Mouse (Mus musculus): ENCODE measurements around the gene Akap8.

Akap8 gene

GRCm38 (mm10) chr17:32284262-32285137, 36.5 kb downstream of the Akap8 start, which contains the start of gene Brd4:
TSS of gene Brd4 (minus strand) at chr17:32284722.
- peak; percentile 93 to 94 for DNase-seq (ENCODE audit: low spot score in 2 of 2)

- DNase-seq (ENCODE audit: low spot score in 2 of 2) = peak; percentile 40 to 49
Measured at GRCm38 (mm10) chr17:32283771-32284221, 37.2 kb downstream of the Akap8 start.

- no peak for DNase-seq (ENCODE audit: low spot score in 2 of 2)
Measured at GRCm38 (mm10) chr17:32283341-32283740, 37.7 kb downstream of the Akap8 start.

GRCm38 (mm10) chr17:32281611-32282310, 39.3 kb downstream of the Akap8 start:
- no peak for DNase-seq (ENCODE audit: low spot score in 2 of 2)

GRCm38 (mm10) chr17:32281126-32281525, 39.9 kb downstream of the Akap8 start:
- no peak for DNase-seq (ENCODE audit: low spot score in 2 of 2)

- no peak for DNase-seq (ENCODE audit: low spot score in 2 of 2)
Measured at GRCm38 (mm10) chr17:32280575-32280974, 40.5 kb downstream of the Akap8 start.

- DNase-seq (ENCODE audit: low spot score in 2 of 2) = no peak
Measured at GRCm38 (mm10) chr17:32277201-32277600, 43.8 kb downstream of the Akap8 start.

GRCm38 (mm10) chr17:32275568-32275967, 45.5 kb downstream of the Akap8 start:
- DNase-seq (ENCODE audit: low spot score in 2 of 2) = no peak

- no peak for DNase-seq (ENCODE audit: low spot score in 2 of 2)
Measured at GRCm38 (mm10) chr17:32269151-32269550, 51.9 kb downstream of the Akap8 start.

- no peak for DNase-seq (ENCODE audit: low spot score in 2 of 2)
Measured at GRCm38 (mm10) chr17:32268540-32268960, 52.5 kb downstream of the Akap8 start.

- no peak for DNase-seq (ENCODE audit: low spot score in 2 of 2)
Measured at GRCm38 (mm10) chr17:32268096-32268495, 52.9 kb downstream of the Akap8 start.

GRCm38 (mm10) chr17:32267617-32268016, 53.4 kb downstream of the Akap8 start:
- DNase-seq (ENCODE audit: low spot score in 2 of 2) = no peak

GRCm38 (mm10) chr17:32263672-32264071, 57.4 kb downstream of the Akap8 start:
- no peak for DNase-seq (ENCODE audit: low spot score in 2 of 2)

GRCm38 (mm10) chr17:32262831-32263559, 58.0 kb downstream of the Akap8 start:
- DNase-seq (ENCODE audit: low spot score in 2 of 2) = no peak

GRCm38 (mm10) chr17:32258869-32259268, 62.2 kb downstream of the Akap8 start:
- DNase-seq (ENCODE audit: low spot score in 2 of 2) = no peak

GRCm38 (mm10) chr17:32257944-32258343, 63.1 kb downstream of the Akap8 start:
- DNase-seq (ENCODE audit: low spot score in 2 of 2) = no peak

GRCm38 (mm10) chr17:32257452-32257851, 63.6 kb downstream of the Akap8 start:
- no peak for DNase-seq (ENCODE audit: low spot score in 2 of 2)

- no peak for DNase-seq (ENCODE audit: low spot score in 2 of 2)
Measured at GRCm38 (mm10) chr17:32256896-32257295, 64.1 kb downstream of the Akap8 start.

Measured in frontal cortex, postnatal 36 days (tissue).